Mouse (Mus musculus): ENCODE results near the gene Mymx.

- no peak for TF ChIP-seq CTCF (IDR thresholded peaks at IDR 0.05)
- no peak for TF ChIP-seq EP300 (IDR thresholded peaks at IDR 0.05)
Observed at GRCm38 (mm10) chr17:45634033-45634432, 32.1 kb upstream of the Mymx start.

Measured in lung, postnatal 0 days (tissue).